Mouse (Mus musculus): ENCODE measurements around the gene Rasa4. TPM values are rescaled to one million over a fixed set of nuclear protein-coding genes. Genes with fewer than 3 reads are reported as not detected.

Gene Rasa4
- polyA plus RNA-seq, 1 experiment from 2014 or later: 29.1 TPM

GRCm38 (mm10) chr5:136077001-136077550, 6.6 kb upstream of the Rasa4 start:
- Histone ChIP-seq H3K9me3 (replicated peaks; ENCODE audit: control insufficient read depth, low read length, poor library complexity, severe bottlenecking) (no peaks in the 10 kb centered on the region), H3K27ac (ENCODE audit: low read length) (no peak overlapping the region), H3K9ac (ENCODE audit: low read depth, low read length) (no peak overlapping the region), H3K36me3 (ENCODE audit: control insufficient read depth, insufficient read depth, low read length) (no peaks in the 10 kb centered on the region), H3K4me3 (ENCODE audit: low read depth, low read length) (no peak overlapping the region), H3K4me2 (ENCODE audit: low read length) (no peak overlapping the region), H3K4me1 (ENCODE audit: control insufficient read depth, insufficient read depth, low read length) (no peaks in the 10 kb centered on the region), H3K27me3 (ENCODE audit: control insufficient read depth, insufficient read depth, low read depth, low read length) (no peaks in the 10 kb centered on the region)
- 89% methylated on average over 9 of the region's 9 CpGs for WGBS
- ATAC-seq: no peak

GRCm38 (mm10) chr5:136078136-136078535, 5.6 kb upstream of the Rasa4 start:
- WGBS: 93% methylated on average over 5 of the region's 5 CpGs
- Histone ChIP-seq H3K9ac (ENCODE audit: low read depth, low read length) (no peak overlapping the region), H3K9me3 (replicated peaks; ENCODE audit: control insufficient read depth, low read length, poor library complexity, severe bottlenecking) (no peaks in the 10 kb centered on the region), H3K27ac (ENCODE audit: low read length) (no peak overlapping the region), H3K36me3 (ENCODE audit: control insufficient read depth, insufficient read depth, low read length) (no peaks in the 10 kb centered on the region), H3K4me2 (ENCODE audit: low read length) (no peak overlapping the region), H3K4me1 (ENCODE audit: control insufficient read depth, insufficient read depth, low read length) (no peaks in the 10 kb centered on the region; the same call in 1 of the 2 replicates), H3K4me3 (ENCODE audit: low read depth, low read length) (no peak overlapping the region), H3K27me3 (ENCODE audit: control insufficient read depth, insufficient read depth, low read depth, low read length) (no peaks in the 10 kb centered on the region)
- no peak for ATAC-seq

- H3K9ac ChIP-seq (ENCODE audit: low read depth, low read length): no peak overlapping the region
- H3K4me2 ChIP-seq (ENCODE audit: low read length): no peak overlapping the region
- H3K36me3 ChIP-seq (ENCODE audit: control insufficient read depth, insufficient read depth, low read length): no peaks in the 10 kb centered on the region
- peaks cover 20% of the 10 kb centered on the region for H3K4me1 ChIP-seq (ENCODE audit: control insufficient read depth, insufficient read depth, low read length)
- WGBS: 76% methylated on average over 4 of the region's 4 CpGs
- ATAC-seq: no peak
- H3K4me3 ChIP-seq (ENCODE audit: low read depth, low read length): no peak overlapping the region
- no peaks in the 10 kb centered on the region for H3K27me3 ChIP-seq (ENCODE audit: control insufficient read depth, insufficient read depth, low read depth, low read length)
- no peak overlapping the region for H3K27ac ChIP-seq (ENCODE audit: low read length)
- no peaks in the 10 kb centered on the region for H3K9me3 ChIP-seq (replicated peaks; ENCODE audit: control insufficient read depth, low read length, poor library complexity, severe bottlenecking)
Observed at GRCm38 (mm10) chr5:136082345-136082744, 1.4 kb upstream of the Rasa4 start.

- 1% methylated on average over 23 of the region's 23 CpGs for WGBS
- Histone ChIP-seq H3K4me3 (ENCODE audit: low read depth, low read length) (peak overlapping the region; percentile 56), H3K4me2 (ENCODE audit: low read length) (peak overlapping the region; percentile 69), H3K36me3 (ENCODE audit: control insufficient read depth, insufficient read depth, low read length) (no peaks in the 10 kb centered on the region), H3K9ac (ENCODE audit: low read depth, low read length) (peak overlapping the region; percentile 66), H3K27ac (ENCODE audit: low read length) (peak overlapping the region; percentile 44), H3K4me1 (ENCODE audit: control insufficient read depth, insufficient read depth, low read length) (peaks cover 20% of the 10 kb centered on the region), H3K27me3 (ENCODE audit: control insufficient read depth, insufficient read depth, low read depth, low read length) (no peaks in the 10 kb centered on the region), H3K9me3 (replicated peaks; ENCODE audit: control insufficient read depth, low read length, poor library complexity, severe bottlenecking) (no peaks in the 10 kb centered on the region)
- peak; percentile 66 for ATAC-seq
Observed at GRCm38 (mm10) chr5:136084144-136084881, 597 bp downstream of the Rasa4 start.

DNA sequence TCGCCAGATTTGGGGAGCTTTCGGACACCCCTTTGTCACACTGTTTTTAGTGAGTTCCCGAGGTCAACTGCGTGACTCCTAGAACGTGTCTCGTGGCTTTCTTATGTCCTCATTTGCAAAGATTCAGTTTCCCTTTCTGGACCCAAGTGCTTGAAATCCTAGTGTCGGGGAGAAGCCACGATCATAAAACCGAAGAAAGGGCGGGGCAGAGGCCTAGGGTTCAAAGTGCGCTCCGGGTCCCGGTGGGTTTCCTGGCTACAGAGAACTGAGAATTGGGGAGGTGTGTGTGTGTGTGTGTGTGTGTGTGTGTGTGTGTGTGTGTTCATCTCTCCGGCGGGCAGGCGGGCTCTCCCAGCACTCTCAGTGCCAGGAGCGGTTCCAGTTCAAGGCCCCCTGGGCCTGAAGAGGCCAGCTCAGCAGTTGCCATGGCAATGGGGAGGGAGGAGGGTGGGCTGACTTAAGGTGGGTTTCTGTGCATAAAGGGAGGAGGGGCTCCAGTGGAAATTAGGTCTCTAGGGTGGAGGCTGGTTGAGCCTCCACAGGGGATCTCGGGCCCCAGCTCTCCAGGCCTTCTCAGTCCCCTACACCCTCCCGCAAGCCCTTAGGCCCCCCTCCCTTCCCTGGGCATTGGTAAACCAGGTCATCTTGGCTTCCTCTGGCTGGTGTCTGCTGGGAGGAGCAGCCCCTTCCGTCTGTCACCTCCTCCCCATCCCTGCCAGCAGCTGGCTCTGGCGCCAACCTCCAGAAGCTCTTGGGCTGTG, 1.4 kb downstream of the Rasa4 start:
- no peaks in the 10 kb centered on the region for H3K9me3 ChIP-seq (replicated peaks; ENCODE audit: control insufficient read depth, low read length, poor library complexity, severe bottlenecking)
- H3K27ac ChIP-seq (ENCODE audit: low read length): peak overlapping the region; percentile 69
- H3K4me3 ChIP-seq (ENCODE audit: low read depth, low read length): peak overlapping the region; percentile 56
- peak overlapping the region; percentile 69 for H3K4me2 ChIP-seq (ENCODE audit: low read length)
- no peaks in the 10 kb centered on the region for H3K27me3 ChIP-seq (ENCODE audit: control insufficient read depth, insufficient read depth, low read depth, low read length)
- no peaks in the 10 kb centered on the region for H3K36me3 ChIP-seq (ENCODE audit: control insufficient read depth, insufficient read depth, low read length)
- peaks cover 20% of the 10 kb centered on the region for H3K4me1 ChIP-seq (ENCODE audit: control insufficient read depth, insufficient read depth, low read length)
- WGBS: 6% methylated on average over 17 of the region's 21 CpGs
- peak; percentile 41 for ATAC-seq
- peak overlapping the region; percentile 66 for H3K9ac ChIP-seq (ENCODE audit: low read depth, low read length)

GRCm38 (mm10) chr5:136086290-136086689, 2.6 kb downstream of the Rasa4 start:
- H3K4me3 ChIP-seq (ENCODE audit: low read depth, low read length): no peak overlapping the region
- no peak overlapping the region for H3K9ac ChIP-seq (ENCODE audit: low read depth, low read length)
- peaks cover 20% of the 10 kb centered on the region for H3K4me1 ChIP-seq (ENCODE audit: control insufficient read depth, insufficient read depth, low read length)
- 95% methylated on average over 8 of the region's 8 CpGs for WGBS
- ATAC-seq: no peak
- H3K9me3 ChIP-seq (replicated peaks; ENCODE audit: control insufficient read depth, low read length, poor library complexity, severe bottlenecking): no peaks in the 10 kb centered on the region
- H3K27me3 ChIP-seq (ENCODE audit: control insufficient read depth, insufficient read depth, low read depth, low read length): no peaks in the 10 kb centered on the region
- no peak overlapping the region for H3K4me2 ChIP-seq (ENCODE audit: low read length)
- no peak overlapping the region for H3K27ac ChIP-seq (ENCODE audit: low read length)
- H3K36me3 ChIP-seq (ENCODE audit: control insufficient read depth, insufficient read depth, low read length): no peaks in the 10 kb centered on the region

GRCm38 (mm10) chr5:136088821-136089575, 5.3 kb downstream of the Rasa4 start:
- no peak for ATAC-seq
- H3K27ac ChIP-seq (ENCODE audit: low read length): no peak overlapping the region
- H3K27me3 ChIP-seq (ENCODE audit: control insufficient read depth, insufficient read depth, low read depth, low read length): no peaks in the 10 kb centered on the region
- no peak overlapping the region for H3K4me3 ChIP-seq (ENCODE audit: low read depth, low read length)
- no peak overlapping the region for H3K4me2 ChIP-seq (ENCODE audit: low read length)
- 16% methylated on average over 14 of the region's 14 CpGs for WGBS
- peaks cover 4% of the 10 kb centered on the region; the same call in 1 of the 2 replicates for H3K36me3 ChIP-seq (ENCODE audit: control insufficient read depth, insufficient read depth, low read length)
- H3K4me1 ChIP-seq (ENCODE audit: control insufficient read depth, insufficient read depth, low read length): peaks cover 16% of the 10 kb centered on the region
- no peak overlapping the region for H3K9ac ChIP-seq (ENCODE audit: low read depth, low read length)
- no peaks in the 10 kb centered on the region for H3K9me3 ChIP-seq (replicated peaks; ENCODE audit: control insufficient read depth, low read length, poor library complexity, severe bottlenecking)

- H3K9ac ChIP-seq (ENCODE audit: low read depth, low read length): no peak overlapping the region
- ATAC-seq: no peak
- no peak overlapping the region for H3K4me2 ChIP-seq (ENCODE audit: low read length)
- no peaks in the 10 kb centered on the region for H3K27me3 ChIP-seq (ENCODE audit: control insufficient read depth, insufficient read depth, low read depth, low read length)
- no peak overlapping the region for H3K4me3 ChIP-seq (ENCODE audit: low read depth, low read length)
- H3K27ac ChIP-seq (ENCODE audit: low read length): no peak overlapping the region
- peaks cover 4% of the 10 kb centered on the region; the same call in 1 of the 2 replicates for H3K36me3 ChIP-seq (ENCODE audit: control insufficient read depth, insufficient read depth, low read length)
- whole genome bisulfite sequencing: 70% methylated on average over 5 of the region's 5 CpGs
- H3K9me3 ChIP-seq (replicated peaks; ENCODE audit: control insufficient read depth, low read length, poor library complexity, severe bottlenecking): no peaks in the 10 kb centered on the region
- H3K4me1 ChIP-seq (ENCODE audit: control insufficient read depth, insufficient read depth, low read length): no peaks in the 10 kb centered on the region
Observed at GRCm38 (mm10) chr5:136091927-136092326, 8.2 kb downstream of the Rasa4 start.
